Mouse (Mus musculus): Measurements from ENCODE around the gene Kif1c.

The Kif1c gene

GRCm38 (mm10) chr11:70687601-70688199, 12.6 kb upstream of the Kif1c start, which contains the start of gene Camta2:
Gene Camta2, minus strand, starts transcription at chr11:70688105.
- in situ Hi-C loops (cut with MboI, MseI): loop anchor here (5.0 kb wide), 1 partner anchor 70 kb away; no protein-coding TSS in a partner anchor

- in situ Hi-C loops (cut with MboI, MseI): loop anchor here (5.0 kb wide), 1 partner anchor 69 kb away; no protein-coding TSS in a partner anchor
These were observed 12.0 kb upstream of the Kif1c start for GRCm38 (mm10) chr11:70688372-70688771.

- in situ Hi-C loops (cut with MboI, MseI): loop anchor here (5.0 kb wide), 1 partner anchor 68 kb away; no protein-coding TSS in a partner anchor
These were observed 10.8 kb upstream of the Kif1c start for GRCm38 (mm10) chr11:70689578-70689977.

GRCm38 (mm10) chr11:70693504-70693903, 6.8 kb upstream of the Kif1c start:
- in situ Hi-C loops (cut with MboI, MseI): no loop called here

- in situ Hi-C loops (cut with MboI, MseI): no loop called here
These were observed 3.0 kb upstream of the Kif1c start for GRCm38 (mm10) chr11:70697376-70697775.

- in situ Hi-C loops (cut with MboI, MseI): no loop called here
These were observed 1.3 kb upstream of the Kif1c start for GRCm38 (mm10) chr11:70699051-70699450.

GRCm38 (mm10) chr11:70700613-70701012, 265 bp downstream of the Kif1c start:
- in situ Hi-C loops (cut with MboI, MseI): no loop called here

- in situ Hi-C loops (cut with MboI, MseI): no loop called here
These were observed 1.0 kb downstream of the Kif1c start for GRCm38 (mm10) chr11:70701221-70701955.

GRCm38 (mm10) chr11:70701984-70702733, 1.8 kb downstream of the Kif1c start:
- in situ Hi-C loops (cut with MboI, MseI): no loop called here

GRCm38 (mm10) chr11:70702781-70703180, 2.4 kb downstream of the Kif1c start:
- in situ Hi-C loops (cut with MboI, MseI): no loop called here

- in situ Hi-C loops (cut with MboI, MseI): no loop called here
These were observed 5.8 kb downstream of the Kif1c start for GRCm38 (mm10) chr11:70706127-70706526.

- in situ Hi-C loops (cut with MboI, MseI): no loop called here
These were observed 10.7 kb downstream of the Kif1c start for GRCm38 (mm10) chr11:70711026-70711425.

- in situ Hi-C loops (cut with MboI, MseI): no loop called here
These were observed 12.9 kb downstream of the Kif1c start for GRCm38 (mm10) chr11:70713222-70713621.

- in situ Hi-C loops (cut with MboI, MseI): no loop called here
These were observed 15.5 kb downstream of the Kif1c start for GRCm38 (mm10) chr11:70715832-70716231.

GRCm38 (mm10) chr11:70718481-70718880, 18.1 kb downstream of the Kif1c start:
- in situ Hi-C loops (cut with MboI, MseI): no loop called here

GRCm38 (mm10) chr11:70720567-70720966, 20.2 kb downstream of the Kif1c start:
- in situ Hi-C loops (cut with MboI, MseI): no loop called here

- in situ Hi-C loops (cut with MboI, MseI): no loop called here
These were observed 20.7 kb downstream of the Kif1c start for GRCm38 (mm10) chr11:70721072-70721471.

GRCm38 (mm10) chr11:70724706-70725105, 24.4 kb downstream of the Kif1c start:
- in situ Hi-C loops (cut with MboI, MseI): no loop called here

GRCm38 (mm10) chr11:70726585-70726984, 26.2 kb downstream of the Kif1c start:
- in situ Hi-C loops (cut with MboI, MseI): no loop called here

GRCm38 (mm10) chr11:70727385-70727784, 27.0 kb downstream of the Kif1c start:
- in situ Hi-C loops (cut with MboI, MseI): no loop called here

- in situ Hi-C loops (cut with MboI, MseI): no loop called here
These were observed 30.2 kb downstream of the Kif1c start for GRCm38 (mm10) chr11:70730427-70731038.

- in situ Hi-C loops (cut with MboI, MseI): no loop called here
These were observed 30.8 kb downstream of the Kif1c start for GRCm38 (mm10) chr11:70731178-70731577.
